Mouse (Mus musculus) myocyte (in vitro differentiated cells): Measurements from ENCODE around the gene Dgcr6. TPM values are rescaled to one million over a fixed set of nuclear protein-coding genes. Genes with fewer than 3 reads are reported as not detected.

Experiments
- H3K27me3 ChIP-seq: one replicate; pipeline ENCODE4 v1.6.1; 2011; ENCODE audit not compliant: control insufficient read depth, insufficient read depth, insufficient read length
- H3K36me3 ChIP-seq: one replicate; pipeline ENCODE4 v1.6.1; 2011; ENCODE audit not compliant: control insufficient read depth, insufficient read depth
- H3K4me2 ChIP-seq: one replicate; pipeline ENCODE4 v1.6.1; 2011; ENCODE audit warnings: low read depth, control low read depth
- H3K4me3 ChIP-seq: one replicate; pipeline ENCODE4 v1.5.1; 2011; ENCODE audit warnings: mild to moderate bottlenecking, control low read depth, moderate library complexity
- H3K79me2 ChIP-seq: one replicate; pipeline ENCODE4 v1.6.1; 2011; ENCODE audit not compliant: control insufficient read depth, insufficient read depth
- H3ac ChIP-seq: one replicate; pipeline ENCODE4 v1.6.1; 2011; ENCODE audit not compliant: control insufficient read depth, insufficient read length
- CEBPB ChIP-seq: IDR thresholded peaks from 2 replicates; pipeline ENCODE4 v1.6.1; 2011; ENCODE audit warnings: mild to moderate bottlenecking, moderate library complexity; ENCODE audit not compliant: poor library complexity, insufficient read depth, severe bottlenecking
- E2F4 ChIP-seq: IDR thresholded peaks from one replicate; pipeline ENCODE4 v1.6.1; 2011; ENCODE audit warnings: mild to moderate bottlenecking, control low read depth, moderate library complexity; ENCODE audit not compliant: insufficient read depth
- MAX ChIP-seq: IDR thresholded peaks from one replicate; pipeline ENCODE4 v1.6.1; 2011; ENCODE audit warnings: low read depth, mild to moderate bottlenecking, control low read depth
- MYOD1 ChIP-seq, 3 experiments: IDR thresholded peaks; one replicate each; pipeline ENCODE4 v1.6.1; 2011; ENCODE audit warnings: control low read depth in 2 of 3, low read depth in 2 of 3, mild to moderate bottlenecking in 2 of 3, moderate library complexity in 1 of 3; ENCODE audit not compliant: insufficient read length in 2 of 3, control insufficient read depth in 1 of 3
- MYOG ChIP-seq, 3 experiments: IDR thresholded peaks; one replicate each; pipeline ENCODE4 v1.6.1; 2011; ENCODE audit warnings: control low read depth in 2 of 3, low read depth in 2 of 3, mild to moderate bottlenecking in 2 of 3; ENCODE audit not compliant: insufficient read length in 2 of 3, control insufficient read depth in 1 of 3, insufficient read depth in 1 of 3
- POLR2A ChIP-seq: IDR thresholded peaks from one replicate; pipeline ENCODE4 v1.6.1; 2011; ENCODE audit warnings: low read depth, mild to moderate bottlenecking, control low read depth, moderate library complexity; ENCODE audit not compliant: insufficient read length
- POLR2AphosphoS2 ChIP-seq: IDR thresholded peaks from one replicate; pipeline ENCODE4 v1.6.1; 2011; ENCODE audit warnings: low read depth, control low read depth; ENCODE audit not compliant: insufficient read length
- REST ChIP-seq: IDR thresholded peaks from one replicate; pipeline ENCODE4 v1.6.1; 2011; ENCODE audit warnings: mild to moderate bottlenecking, control low read depth, moderate library complexity; ENCODE audit not compliant: insufficient read depth, insufficient read length
- SRF ChIP-seq: IDR thresholded peaks from one replicate; pipeline ENCODE4 v1.6.1; 2011; ENCODE audit warnings: low read depth; ENCODE audit not compliant: control insufficient read depth, insufficient read length
- TCF12 ChIP-seq: IDR thresholded peaks from one replicate; pipeline ENCODE4 v1.6.1; 2011; ENCODE audit warnings: mild to moderate bottlenecking, control low read depth; ENCODE audit not compliant: poor library complexity, insufficient read depth, severe bottlenecking
- TCF3 ChIP-seq: IDR thresholded peaks from one replicate; pipeline ENCODE4 v1.6.1; 2011; ENCODE audit warnings: low read depth, control low read depth; ENCODE audit not compliant: insufficient read length
- USF1 ChIP-seq: IDR thresholded peaks from one replicate; pipeline ENCODE4 v1.6.1; 2011; ENCODE audit warnings: low read depth, mild to moderate bottlenecking, control low read depth, moderate library complexity
- polyA plus RNA-seq: library from polyadenylated mRNA; unstranded; fragments of >200 nt; fragmentation: generic; extraction: Trizol; gene quantifications from one replicate; pipeline ENCODE4 v1.2.1, GENCODE M21; 2012; ENCODE audit warnings: missing spikeins

The Dgcr6 gene
- polyA plus RNA-seq, 1 experiment = 67.2 TPM

DNA sequence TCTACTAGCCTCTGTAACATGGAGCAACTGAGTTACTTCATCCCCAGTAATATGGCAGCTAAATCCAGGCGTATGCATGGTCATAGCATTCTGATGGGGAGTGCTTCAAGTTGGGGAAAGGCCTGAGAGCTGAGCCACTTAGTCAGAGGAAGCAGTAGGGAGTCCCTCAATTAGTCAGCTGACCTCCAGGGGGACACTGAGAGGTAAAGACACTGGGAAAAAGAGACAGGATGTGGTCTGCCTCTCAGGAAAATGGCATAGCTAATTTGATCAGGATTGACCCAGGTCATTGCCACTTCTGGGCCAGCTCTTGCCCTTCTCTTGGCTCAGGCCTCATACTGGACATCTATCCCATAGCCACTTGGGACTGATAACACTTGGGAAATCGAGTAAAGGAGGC is 25.3 kb upstream of the Dgcr6 start:
- no peaks in the 10 kb centered on the region for H3K36me3 ChIP-seq
- peaks cover 3% of the 10 kb centered on the region for H3K27me3 ChIP-seq
- no peaks in the 10 kb centered on the region for H3K79me2 ChIP-seq
- TF ChIP-seq MYOG (IDR thresholded peaks at IDR 0.05; ENCODE audit: control insufficient read depth in 1 of 3, insufficient read depth in 1 of 3, insufficient read length in 2 of 3, low read depth in 2 of 3) (no peak), USF1 (no peak), REST (no peak)
- H3K4me2 ChIP-seq = no peak overlapping the region
- no peak overlapping the region for H3K4me3 ChIP-seq
- H3ac ChIP-seq = no peak overlapping the region

DNA sequence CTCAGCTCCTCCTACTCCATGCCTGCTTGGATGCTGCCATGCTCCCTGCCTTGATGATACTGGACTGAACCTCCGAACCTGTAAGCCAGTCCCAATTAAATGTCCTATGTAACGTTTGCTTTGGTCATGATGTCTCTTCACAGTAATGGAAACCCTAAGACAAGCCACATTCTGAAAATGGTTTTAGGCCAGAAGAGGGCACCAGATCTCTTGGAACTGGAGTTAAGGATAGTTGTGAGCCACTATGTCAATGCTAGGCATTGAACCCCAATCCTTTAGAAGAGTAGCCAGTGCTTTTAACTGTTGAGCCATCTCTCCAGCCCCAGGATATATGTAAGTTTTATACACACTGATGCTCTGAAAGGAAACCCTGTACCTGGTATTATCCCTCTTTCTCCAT is 20.9 kb upstream of the Dgcr6 start:
- Histone ChIP-seq H3K79me2 (no peaks in the 10 kb centered on the region), H3K36me3 (no peaks in the 10 kb centered on the region), H3K4me2 (no peak overlapping the region), H3ac (no peak overlapping the region), H3K27me3 (peaks cover 23% of the 10 kb centered on the region), H3K4me3 (no peak overlapping the region)
- TF ChIP-seq POLR2AphosphoS2 (no peak), REST (no peak), TCF12 (no peak), CEBPB (no peak), MYOD1 (IDR thresholded peaks at IDR 0.05; ENCODE audit: control insufficient read depth in 1 of 3, insufficient read length in 2 of 3, low read depth in 2 of 3) (no peak), E2F4 (no peak), MAX (no peak), TCF3 (no peak), USF1 (no peak), POLR2A (no peak), SRF (no peak), MYOG (IDR thresholded peaks at IDR 0.05; ENCODE audit: control insufficient read depth in 1 of 3, insufficient read depth in 1 of 3, insufficient read length in 2 of 3, low read depth in 2 of 3) (no peak)

DNA sequence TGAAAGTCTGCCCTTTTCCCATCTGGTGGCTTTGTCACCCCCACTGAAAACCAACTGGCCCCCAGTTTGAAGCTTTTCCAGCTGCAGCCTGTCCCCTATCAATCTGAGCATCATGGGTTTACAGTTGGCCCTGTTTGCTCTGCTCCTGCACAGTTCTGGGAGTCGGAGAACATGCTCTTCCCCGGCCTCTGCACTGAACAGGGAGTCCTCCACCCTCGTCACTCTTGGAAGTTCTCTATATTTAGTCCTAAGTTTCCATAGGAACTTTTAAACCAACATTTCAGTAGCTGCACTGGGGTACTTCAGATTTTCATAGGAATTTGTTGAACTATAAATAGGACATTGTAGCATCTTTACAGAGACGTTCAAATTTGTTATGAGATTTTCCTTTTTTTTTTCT is 19.4 kb upstream of the Dgcr6 start:
- Histone ChIP-seq H3K4me3 (no peak overlapping the region), H3K27me3 (peaks cover 35% of the 10 kb centered on the region), H3K4me2 (no peak overlapping the region), H3ac (no peak overlapping the region), H3K79me2 (no peaks in the 10 kb centered on the region), H3K36me3 (no peaks in the 10 kb centered on the region)
- TF ChIP-seq MAX (no peak), TCF12 (no peak), SRF (no peak), CEBPB (no peak), POLR2AphosphoS2 (no peak), MYOD1 (IDR thresholded peaks at IDR 0.05; ENCODE audit: control insufficient read depth in 1 of 3, insufficient read length in 2 of 3, low read depth in 2 of 3) (no peak), USF1 (no peak), TCF3 (no peak), MYOG (IDR thresholded peaks at IDR 0.05; ENCODE audit: control insufficient read depth in 1 of 3, insufficient read depth in 1 of 3, insufficient read length in 2 of 3, low read depth in 2 of 3) (no peak), POLR2A (no peak), REST (no peak), E2F4 (no peak)

GRCm38 (mm10) chr16:18034286-18034685 is 18.4 kb upstream of the Dgcr6 start:
- H3K79me2 ChIP-seq = no peaks in the 10 kb centered on the region
- no peak overlapping the region for H3K4me3 ChIP-seq
- no peaks in the 10 kb centered on the region for H3K36me3 ChIP-seq
- H3K4me2 ChIP-seq = no peak overlapping the region
- no peak for TF ChIP-seq E2F4
- no peak for TF ChIP-seq POLR2AphosphoS2
- TF ChIP-seq MYOD1 (IDR thresholded peaks at IDR 0.05; ENCODE audit: control insufficient read depth in 1 of 3, insufficient read length in 2 of 3, low read depth in 2 of 3) = no peak
- no peak for TF ChIP-seq USF1
- no peak for TF ChIP-seq MAX
- no peak for TF ChIP-seq SRF
- no peak for TF ChIP-seq MYOG (IDR thresholded peaks at IDR 0.05; ENCODE audit: control insufficient read depth in 1 of 3, insufficient read depth in 1 of 3, insufficient read length in 2 of 3, low read depth in 2 of 3)
- TF ChIP-seq CEBPB = no peak
- TF ChIP-seq POLR2A = no peak
- peaks cover 40% of the 10 kb centered on the region for H3K27me3 ChIP-seq
- no peak overlapping the region for H3ac ChIP-seq

DNA sequence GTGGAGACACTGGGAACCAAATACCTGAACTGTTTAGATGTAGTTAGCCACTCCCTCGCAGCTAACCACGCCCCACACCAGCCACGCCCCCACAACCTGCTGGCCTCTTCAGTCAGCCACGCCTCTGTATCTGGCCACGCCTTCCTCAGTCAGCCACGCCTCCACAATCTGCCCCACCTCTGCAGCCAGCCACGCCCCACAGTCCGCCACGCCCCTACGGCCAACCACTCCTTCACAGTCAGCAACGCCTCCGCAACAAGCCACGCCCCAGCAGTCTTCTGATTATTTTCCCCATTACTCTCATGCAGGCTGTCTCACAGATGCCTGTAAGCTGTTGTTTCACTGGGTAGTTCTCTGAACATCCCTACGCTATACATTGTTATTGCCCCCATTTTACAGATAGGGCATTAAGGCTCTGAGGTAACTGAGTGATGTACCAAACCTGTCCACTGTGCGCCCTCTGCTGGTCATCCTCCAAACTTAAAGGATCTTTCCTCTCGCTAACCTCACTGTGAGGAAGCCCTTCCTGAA is 16.2 kb upstream of the Dgcr6 start:
- Histone ChIP-seq H3K79me2 (no peaks in the 10 kb centered on the region), H3K36me3 (no peaks in the 10 kb centered on the region), H3K4me3 (no peak overlapping the region), H3ac (no peak overlapping the region), H3K27me3 (peaks cover 51% of the 10 kb centered on the region), H3K4me2 (no peak overlapping the region)
- no peak for TF ChIP-seq MYOG (IDR thresholded peaks at IDR 0.05; ENCODE audit: control insufficient read depth in 1 of 3, insufficient read depth in 1 of 3, insufficient read length in 2 of 3, low read depth in 2 of 3)
- no peak for TF ChIP-seq SRF
- no peak for TF ChIP-seq POLR2A
- TF ChIP-seq REST = no peak
- no peak for TF ChIP-seq E2F4
- TF ChIP-seq CEBPB = no peak
- no peak for TF ChIP-seq POLR2AphosphoS2
- TF ChIP-seq TCF12 = no peak
- TF ChIP-seq MAX = no peak
- no peak for TF ChIP-seq USF1
- no peak for TF ChIP-seq MYOD1 (IDR thresholded peaks at IDR 0.05; ENCODE audit: control insufficient read depth in 1 of 3, insufficient read length in 2 of 3, low read depth in 2 of 3)
- no peak for TF ChIP-seq TCF3
